Mouse (Mus musculus) G1E (cell line): ENCODE measurements at regions not wholly inside any gene's neighbourhood (a gene's known extent, or its start where the extent isn't known, plus 50 kb on each side); places are given as distances from the start of the nearest gene placed in this dataset.

Experiments
- CTCF ChIP-seq: IDR thresholded peaks from 2 replicates; pipeline ENCODE4 v1.5.1; 2012; ENCODE audit warnings: low read depth, low read length, inconsistent platforms, mixed read lengths
- GATA1 ChIP-seq: IDR thresholded peaks from 2 replicates; pipeline ENCODE4 v1.6.1; 2012; ENCODE audit warnings: borderline replicate concordance, low read length, inconsistent platforms, mixed read lengths
- GATA2 ChIP-seq: IDR thresholded peaks from 2 replicates; pipeline ENCODE4 v1.6.1; 2012; ENCODE audit warnings: low read depth, low read length, inconsistent platforms, borderline replicate concordance
- TAL1 ChIP-seq: conservative IDR thresholded peaks from 2 replicates; pipeline ENCODE4 v1.6.1; 2012; ENCODE audit warnings: low read depth, low read length, inconsistent platforms, mixed read lengths

- TF ChIP-seq CTCF (no peak), TAL1 (no peak), GATA1 (no peak), GATA2 (no peak)
Observed at GRCm38 (mm10) chr4:131196147-131196546, 252.0 kb downstream of the Matn1 start.
